Mouse (Mus musculus) telencephalon, adult 2 months (tissue): ENCODE measurements at regions not wholly inside any gene's neighbourhood (a gene's known extent, or its start where the extent isn't known, plus 50 kb on each side); places are given as distances from the start of the nearest gene placed in this dataset.

Experiments
- DNase-seq: peaks from one replicate; pipeline ENCODE4 v3.0.0-alpha.2; 2011; ENCODE audit warnings: low read depth, low spot score

GRCm38 (mm10) chr4:57362652-57363051 lies 61.0 kb upstream of the Ptpn3 start:
- no peak for DNase-seq

- peak; percentile 62 for DNase-seq
These were observed 64.2 kb upstream of the Palm2 start for GRCm38 (mm10) chr4:57369736-57370373.

- no peak for DNase-seq
These were observed 56.2 kb upstream of the Palm2 start for GRCm38 (mm10) chr4:57377872-57378271.

GRCm38 (mm10) chr4:57380063-57380800 lies 53.8 kb upstream of the Palm2 start:
- peak; percentile 27 for DNase-seq

GRCm38 (mm10) chr4:57381306-57381705 lies 52.7 kb upstream of the Palm2 start:
- DNase-seq = no peak
